Mouse (Mus musculus) MEL (cell line): Measurements from ENCODE around the gene Plxnd1. TPM values are rescaled to one million over a fixed set of nuclear protein-coding genes. Genes with fewer than 3 reads are reported as not detected.

Source experiments
- DNase-seq: peaks from one replicate; pipeline ENCODE4 v3.0.0; 2011; ENCODE audit warnings: low read depth, low spot score
- H3K27ac ChIP-seq: 2 replicates; pipeline ENCODE4 v1.5.1; 2012; ENCODE audit warnings: low read depth, mild to moderate bottlenecking, control low read depth, low read length, moderate library complexity; ENCODE audit not compliant: control insufficient read depth
- H3K27me3 ChIP-seq, 2 experiments: fragments of 150-350 bp in 1 of 2; sonication (generic) in 1 of 2; 2 replicates each; pipeline ENCODE4 v1.6.1; 2012; ENCODE audit warnings: low read length in 2 of 2, mild to moderate bottlenecking in 2 of 2, improper control_type of control experiment in 1 of 2, moderate library complexity in 1 of 2; ENCODE audit not compliant: insufficient read depth in 2 of 2, control insufficient read depth in 1 of 2
- H3K36me3 ChIP-seq, 2 experiments: 2 replicates each; pipeline ENCODE4 v1.6.1; 2012 to 2014; ENCODE audit warnings: low read length in 2 of 2, improper control_type of control experiment in 1 of 2, inconsistent platforms in 1 of 2, mild to moderate bottlenecking in 1 of 2; ENCODE audit not compliant: insufficient read depth in 2 of 2, control insufficient read depth in 1 of 2
- H3K4me1 ChIP-seq, 2 experiments: fragments of 150-350 bp in 1 of 2; sonication (generic) in 1 of 2; 2 replicates each; pipeline ENCODE4 v1.6.1; 2012; ENCODE audit warnings: low read length in 2 of 2, improper control_type of control experiment in 1 of 2, mild to moderate bottlenecking in 1 of 2; ENCODE audit not compliant: insufficient read depth in 2 of 2, control insufficient read depth in 1 of 2
- H3K4me3 ChIP-seq, 2 experiments: fragments of 150-350 bp in 1 of 2; sonication (generic) in 1 of 2; 2 replicates each; pipeline ENCODE4 v1.5.1; 2012; ENCODE audit warnings: low read depth in 2 of 2, low read length in 2 of 2, mild to moderate bottlenecking in 2 of 2, moderate library complexity in 2 of 2, control low read depth in 1 of 2, improper control_type of control experiment in 1 of 2; ENCODE audit not compliant: control insufficient read depth in 1 of 2, insufficient read depth in 1 of 2
- H3K79me2 ChIP-seq: 2 replicates; pipeline ENCODE4 v1.6.1; 2012; ENCODE audit warnings: mild to moderate bottlenecking, low read length, moderate library complexity; ENCODE audit not compliant: control insufficient read depth, poor library complexity, insufficient read depth
- H3K9ac ChIP-seq: 2 replicates; pipeline ENCODE4 v1.6.1; 2012; ENCODE audit warnings: low read depth, mild to moderate bottlenecking, control low read depth, low read length, moderate library complexity; ENCODE audit not compliant: control insufficient read depth, poor library complexity, severe bottlenecking
- H3K9me3 ChIP-seq: fragments of 150-350 bp; sonication (generic); replicated peaks from 2 replicates; pipeline ENCODE4 v1.6.1; 2012; ENCODE audit warnings: mild to moderate bottlenecking, low read length, improper control_type of control experiment, moderate library complexity; ENCODE audit not compliant: insufficient read depth
- CHD1 ChIP-seq: IDR thresholded peaks from 2 replicates; pipeline ENCODE4 v1.6.1; 2012; ENCODE audit warnings: low read depth, mild to moderate bottlenecking, inconsistent platforms, low read length, improper control_type of control experiment
- CHD2 ChIP-seq: IDR thresholded peaks from 2 replicates; pipeline ENCODE4 v1.6.1; 2011; ENCODE audit warnings: low read length, improper control_type of control experiment
- CTCF ChIP-seq, 3 experiments: IDR thresholded peaks in 2 of 3; conservative IDR thresholded peaks in 1 of 3; 2 replicates each; pipeline ENCODE4 v1.5.1; 2011 to 2012; ENCODE audit warnings: low read length in 3 of 3, low read depth in 2 of 3, mild to moderate bottlenecking in 2 of 3, improper control_type of control experiment in 1 of 3, inconsistent platforms in 1 of 3, mixed read lengths in 1 of 3, moderate library complexity in 1 of 3; ENCODE audit not compliant: control insufficient read depth in 1 of 3, insufficient read depth in 1 of 3, poor library complexity in 1 of 3, severe bottlenecking in 1 of 3
- E2F4 ChIP-seq: IDR thresholded peaks from 2 replicates; pipeline ENCODE4 v1.6.1; 2011; ENCODE audit warnings: low read depth, low read length, improper control_type of control experiment, borderline replicate concordance
- ELF1 ChIP-seq: IDR thresholded peaks from 2 replicates; pipeline ENCODE4 v1.6.1; 2014; ENCODE audit warnings: low read depth, mild to moderate bottlenecking, inconsistent platforms, low read length, improper control_type of control experiment, moderate library complexity
- EP300 ChIP-seq, 2 experiments: IDR thresholded peaks; 2 replicates each; pipeline ENCODE4 v1.6.1; 2011; ENCODE audit warnings: improper control_type of control experiment in 2 of 2, low read length in 2 of 2, low read depth in 1 of 2, mild to moderate bottlenecking in 1 of 2
- ETS1 ChIP-seq: IDR thresholded peaks from 2 replicates; pipeline ENCODE4 v1.6.1; 2012; ENCODE audit warnings: low read depth, mild to moderate bottlenecking, inconsistent platforms, low read length, improper control_type of control experiment, moderate library complexity
- GABPA ChIP-seq: IDR thresholded peaks from 2 replicates; pipeline ENCODE4 v1.6.1; 2012; ENCODE audit warnings: low read depth, mild to moderate bottlenecking, inconsistent platforms, low read length, improper control_type of control experiment, moderate library complexity
- GATA1 ChIP-seq: IDR thresholded peaks from 2 replicates; pipeline ENCODE4 v1.6.1; 2011; ENCODE audit warnings: low read depth, low read length, improper control_type of control experiment
- HCFC1 ChIP-seq: IDR thresholded peaks from 2 replicates; pipeline ENCODE4 v1.6.1; 2012; ENCODE audit warnings: low read depth, mild to moderate bottlenecking, inconsistent platforms, low read length, improper control_type of control experiment, moderate library complexity
- MAFK ChIP-seq: IDR thresholded peaks from 2 replicates; pipeline ENCODE4 v1.6.1; 2011; ENCODE audit warnings: low read depth, mild to moderate bottlenecking, low read length, improper control_type of control experiment, borderline replicate concordance
- MAX ChIP-seq: IDR thresholded peaks from 2 replicates; pipeline ENCODE4 v1.6.1; 2011; ENCODE audit warnings: low read length, improper control_type of control experiment
- MAZ ChIP-seq: IDR thresholded peaks from 2 replicates; pipeline ENCODE4 v1.6.1; 2012; ENCODE audit warnings: low read depth, mild to moderate bottlenecking, inconsistent platforms, low read length, improper control_type of control experiment
- MYC ChIP-seq: IDR thresholded peaks from 2 replicates; pipeline ENCODE4 v1.6.1; 2011; ENCODE audit warnings: low read depth, mild to moderate bottlenecking, low read length, improper control_type of control experiment, moderate library complexity
- NELFE ChIP-seq: IDR thresholded peaks from 2 replicates; pipeline ENCODE4 v1.6.1; 2011; ENCODE audit warnings: low read depth, low read length, improper control_type of control experiment
- NRF1 ChIP-seq: IDR thresholded peaks from 2 replicates; pipeline ENCODE4 v1.6.1; 2014; ENCODE audit warnings: low read depth, mild to moderate bottlenecking, inconsistent platforms, low read length, improper control_type of control experiment, moderate library complexity; ENCODE audit not compliant: poor library complexity, insufficient read depth, severe bottlenecking
- POLR2A ChIP-seq, 2 experiments: IDR thresholded peaks; 2 replicates each; pipeline ENCODE4 v1.6.1; 2011 to 2012; ENCODE audit warnings: low read length in 2 of 2, mild to moderate bottlenecking in 2 of 2, control low read depth in 1 of 2, improper control_type of control experiment in 1 of 2, low read depth in 1 of 2, moderate library complexity in 1 of 2; ENCODE audit not compliant: control insufficient read depth in 1 of 2, insufficient read depth in 1 of 2, poor library complexity in 1 of 2
- POLR2AphosphoS2 ChIP-seq: IDR thresholded peaks from 2 replicates; pipeline ENCODE4 v1.6.1; 2011; ENCODE audit warnings: low read length, improper control_type of control experiment
- RCOR1 ChIP-seq: IDR thresholded peaks from 2 replicates; pipeline ENCODE4 v1.6.1; 2012; ENCODE audit warnings: low read depth, mild to moderate bottlenecking, inconsistent platforms, low read length, improper control_type of control experiment
- SIN3A ChIP-seq: IDR thresholded peaks from 2 replicates; pipeline ENCODE4 v1.6.1; 2012; ENCODE audit warnings: low read length, improper control_type of control experiment, inconsistent platforms
- TCF12 ChIP-seq: IDR thresholded peaks from 2 replicates; pipeline ENCODE4 v1.6.1; 2014; ENCODE audit warnings: low read depth, mild to moderate bottlenecking, inconsistent platforms, low read length, improper control_type of control experiment, moderate library complexity
- ZKSCAN1 ChIP-seq: IDR thresholded peaks from 2 replicates; pipeline ENCODE4 v1.6.1; 2012; ENCODE audit warnings: low read depth, mild to moderate bottlenecking, inconsistent platforms, low read length, improper control_type of control experiment, moderate library complexity
- ZMIZ1 ChIP-seq: IDR thresholded peaks from 2 replicates; pipeline ENCODE4 v1.6.1; 2012; ENCODE audit warnings: low read depth, mild to moderate bottlenecking, inconsistent platforms, low read length, improper control_type of control experiment, moderate library complexity
- ZNF384 ChIP-seq: IDR thresholded peaks from 2 replicates; pipeline ENCODE4 v1.6.1; 2012; ENCODE audit warnings: low read depth, mild to moderate bottlenecking, inconsistent platforms, low read length, improper control_type of control experiment
- polyA plus RNA-seq, 2 experiments: library from polyadenylated mRNA; stranded (reverse) in 1 of 2; unstranded in 1 of 2; fragments of >175 nt in 1 of 2; fragments of >200 nt in 1 of 2; gene quantifications; 2 replicates each; pipeline versions ENCODE4 v1.2.1 to v1.2.4; 2012; ENCODE audit warnings: low replicate concordance in 2 of 2, low read depth in 1 of 2; ENCODE audit not compliant: insufficient read length in 2 of 2, insufficient read depth in 1 of 2, missing spikeins in 1 of 2
- total RNA-seq: library from RNA; depleted of rRNA; stranded (reverse); fragments of 300-350 nt; gene quantifications from 2 replicates; pipeline ENCODE4 v1.2.3, GENCODE M21; 2012

The Plxnd1 gene
- total and polyA plus RNA-seq, 3 experiments = 4.8 to 19.2 TPM; not detected in 1

DNA sequence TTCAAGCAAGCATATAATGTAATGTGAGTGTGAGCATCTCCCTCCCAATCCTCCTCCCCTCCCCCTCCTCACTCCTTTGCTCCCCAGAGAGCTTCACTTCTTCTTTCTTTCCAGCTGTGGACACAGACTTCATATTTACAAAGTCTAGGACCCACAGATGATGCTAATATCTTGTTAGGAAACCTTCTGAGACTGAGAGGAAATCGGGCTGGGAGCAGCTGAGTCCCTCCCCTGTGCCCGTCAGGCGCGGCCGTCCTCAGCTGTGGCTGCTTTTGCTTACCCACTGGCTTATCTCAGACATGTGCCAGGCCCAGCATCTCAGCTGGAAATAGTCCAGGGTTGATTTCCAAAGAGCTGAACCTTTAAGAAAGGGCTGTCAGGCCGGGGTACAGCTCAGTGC is 48.4 kb downstream of the Plxnd1 start (continued):
- TF ChIP-seq E2F4 (no peak), GATA1 (peak; percentile 44), POLR2A (IDR thresholded peaks at IDR 0.05; ENCODE audit: control insufficient read depth in 1 of 2, insufficient read depth in 1 of 2, low read depth in 1 of 2, low read length in 2 of 2, poor library complexity in 1 of 2) (no peak), MYC (no peak), CTCF (IDR thresholded peaks at IDR 0.05 in 2 of 3, conservative IDR thresholded peaks at IDR 0.05 in 1 of 3; ENCODE audit: control insufficient read depth in 1 of 3, insufficient read depth in 1 of 3, low read depth in 2 of 3, low read length in 3 of 3, poor library complexity in 1 of 3, severe bottlenecking in 1 of 3) (no peak), NELFE (no peak), HCFC1 (no peak), MAX (no peak), RCOR1 (0 out of 2 replicates have a peak, but pooled peaks have one; percentile 9), CHD2 (no peak), ZMIZ1 (no peak), CHD1 (no peak), SIN3A (peak; percentile 37; the same call in 1 of the 2 replicates), ELF1 (no peak), MAZ (no peak), ETS1 (peak; percentile 85), NRF1 (no peak), TCF12 (peak; percentile 27; the same call in 1 of the 2 replicates)

DNA sequence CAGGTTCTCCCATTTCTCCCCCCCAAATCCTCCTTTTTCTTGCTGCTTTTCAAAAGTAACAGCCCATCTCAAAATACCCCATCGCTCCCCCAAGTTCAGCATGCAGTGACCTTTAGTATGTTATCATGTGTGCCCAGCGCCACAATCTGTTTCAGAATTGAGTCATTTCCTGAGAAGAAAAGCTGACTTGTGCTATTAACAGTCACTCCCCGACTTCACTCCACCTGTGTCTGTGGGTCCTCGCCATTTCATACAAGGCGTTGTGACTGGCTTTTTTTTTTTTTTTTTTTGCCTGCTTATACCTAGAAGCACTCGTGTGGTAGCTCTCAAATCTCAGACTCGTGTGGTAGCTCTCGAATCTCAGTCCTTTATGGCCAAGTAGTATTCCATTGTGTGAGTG is 49.2 kb downstream of the Plxnd1 start:
- no peak overlapping the region for H3K27ac ChIP-seq
- peak; percentile 38 for DNase-seq
- H3K9me3 ChIP-seq = no peaks in the 10 kb centered on the region
- no peak for TF ChIP-seq GABPA
- 0 out of 2 replicates have a peak, but pooled peaks have one; percentile 28 for TF ChIP-seq TCF12
- peak; percentile 55 for TF ChIP-seq ZNF384
- TF ChIP-seq ETS1 = peak; percentile 61; the same call in 1 of the 2 replicates
- peak; percentile 56 to 58; a peak in 3 of 4 replicates for TF ChIP-seq EP300 (IDR thresholded peaks at IDR 0.05; ENCODE audit: low read depth in 1 of 2, low read length in 2 of 2)
- TF ChIP-seq POLR2A (IDR thresholded peaks at IDR 0.05; ENCODE audit: control insufficient read depth in 1 of 2, insufficient read depth in 1 of 2, low read depth in 1 of 2, low read length in 2 of 2, poor library complexity in 1 of 2) = no peak
- TF ChIP-seq ZKSCAN1 = no peak
- TF ChIP-seq E2F4 = no peak
- TF ChIP-seq MAFK = no peak
- peak; percentile 54; the same call in 1 of the 2 replicates for TF ChIP-seq RCOR1
- TF ChIP-seq NRF1 = no peak
- no peak for TF ChIP-seq POLR2AphosphoS2
- TF ChIP-seq, all 39 proteins: peak for 5
- Histone ChIP-seq H3K79me2 (no peaks in the 10 kb centered on the region), H3K9ac (no peak overlapping the region), H3K4me1 (peaks cover 10 to 37% of the 10 kb centered on the region in 2 experiments), H3K27me3 (no peaks in the 10 kb centered on the region), H3K4me3 (no peak overlapping the region), H3K36me3 (peaks cover 0 to 26% of the 10 kb centered on the region in 2 experiments; a peak in 2 of 4 replicates)
